Mouse (Mus musculus): Measurements from ENCODE around the gene Zfhx2. TPM values are rescaled to one million over a fixed set of nuclear protein-coding genes. Genes with fewer than 3 reads are reported as not detected.

Gene Zfhx2
- polyA plus RNA-seq, 1 experiment = 2.3 TPM

DNA sequence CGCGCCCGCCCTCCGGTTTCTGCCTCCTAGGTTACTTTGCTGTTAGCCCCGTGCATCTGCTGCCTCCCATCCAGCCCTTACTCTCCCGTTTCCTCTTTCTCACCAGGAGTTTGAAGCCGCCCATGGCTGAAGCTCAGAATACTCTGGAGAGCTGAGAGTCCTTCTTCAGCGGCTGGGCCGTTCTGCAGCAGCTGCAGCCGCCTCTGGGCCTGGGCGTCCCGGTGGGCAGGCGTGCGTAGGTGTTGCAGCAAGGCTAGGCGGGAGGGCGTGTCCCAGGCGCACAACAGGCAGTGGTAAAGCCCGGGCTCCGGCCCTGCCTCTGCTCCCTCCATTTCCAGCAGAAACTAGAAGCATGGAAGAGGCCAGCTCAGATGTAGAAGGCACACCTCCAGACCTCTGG is 20.4 kb downstream of the Zfhx2 start:
- no peak for TF ChIP-seq GATA1 (IDR thresholded peaks at IDR 0.05; ENCODE audit: low read length)

DNA sequence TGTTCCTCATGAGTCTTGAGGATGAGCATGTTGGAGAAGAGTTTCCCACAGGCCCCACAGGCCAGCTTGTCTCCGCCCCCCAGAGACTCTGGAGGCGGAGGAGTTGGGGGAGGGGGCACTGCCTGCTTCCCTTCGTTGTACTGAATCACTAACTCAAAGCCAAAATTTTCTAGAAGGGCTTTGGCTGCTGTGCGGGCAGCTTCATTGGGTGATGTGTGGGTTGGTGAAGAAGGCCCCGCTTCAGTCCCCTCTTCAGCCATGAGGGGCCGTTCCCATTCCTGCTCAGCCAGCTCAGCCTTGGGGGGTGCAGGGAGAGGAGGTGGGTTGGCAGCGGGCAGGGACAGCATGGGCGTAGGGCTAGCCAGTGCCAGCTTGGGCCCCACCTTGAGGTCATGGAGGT is 26.1 kb downstream of the Zfhx2 start:
- TF ChIP-seq GATA1 (IDR thresholded peaks at IDR 0.05; ENCODE audit: low read length) = no peak

DNA sequence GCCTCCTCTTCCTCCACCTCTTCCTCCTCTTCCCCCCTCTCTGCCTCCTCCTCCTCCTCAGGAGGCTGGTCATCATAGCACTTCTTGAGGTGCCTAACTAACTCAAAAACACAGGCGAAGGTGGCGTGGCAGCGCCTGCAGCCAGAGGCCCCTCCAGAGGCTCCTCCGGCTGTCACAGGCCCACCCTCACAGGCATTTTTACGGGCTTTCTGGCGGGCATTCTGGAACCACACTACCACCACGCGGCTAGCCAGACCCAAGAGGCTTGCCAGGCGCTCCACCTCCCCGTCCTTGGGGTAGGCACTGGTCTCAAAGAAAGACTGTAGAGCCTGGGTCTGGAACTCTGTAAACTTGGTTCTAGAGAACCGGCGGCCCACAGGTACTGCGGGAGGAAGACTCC is 26.7 kb downstream of the Zfhx2 start:
- no peak for TF ChIP-seq GATA1 (IDR thresholded peaks at IDR 0.05; ENCODE audit: low read length)

- no peak for TF ChIP-seq GATA1 (IDR thresholded peaks at IDR 0.05; ENCODE audit: low read length)
Measured at GRCm38 (mm10) chr14:55064481-55065370, 27.4 kb downstream of the Zfhx2 start.

DNA sequence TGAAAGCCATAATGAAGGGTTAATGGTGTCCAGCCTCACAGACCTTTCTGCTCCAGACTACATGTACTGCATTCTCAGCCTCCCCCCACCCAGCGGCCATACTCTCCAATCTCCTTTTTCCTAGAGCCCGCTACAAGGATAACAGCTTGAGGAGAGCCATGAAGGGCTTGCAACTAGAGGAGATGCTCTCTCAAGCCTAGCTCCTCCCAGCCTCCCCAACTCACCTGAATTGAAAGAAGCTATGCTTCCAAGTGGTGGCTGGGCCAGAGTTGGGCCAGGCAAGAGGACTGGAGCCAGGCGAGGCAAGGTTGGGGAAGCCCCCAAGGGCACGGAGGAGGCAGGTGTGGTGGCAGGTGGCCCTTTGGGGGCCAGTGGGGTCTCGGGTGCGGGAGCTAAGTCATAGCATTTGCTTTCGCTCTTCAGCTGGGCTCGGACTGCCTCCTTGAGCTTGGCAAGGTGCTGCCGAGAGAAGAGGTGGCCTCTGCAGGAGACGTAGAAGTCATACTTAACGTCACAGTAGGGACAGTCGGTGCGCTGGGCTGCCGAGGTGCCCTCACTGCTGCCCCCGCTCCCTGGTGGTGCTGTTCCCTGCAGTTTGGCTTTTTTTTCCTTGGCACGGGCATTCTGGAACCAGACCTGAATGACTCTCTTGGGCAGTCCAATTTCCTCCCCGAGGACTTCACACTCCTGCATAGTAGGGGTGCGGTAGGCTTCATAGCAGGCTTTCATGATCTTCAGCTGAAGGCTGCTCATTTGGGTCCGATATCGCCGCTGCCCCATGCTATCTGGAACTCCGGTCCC is 28.3 kb downstream of the Zfhx2 start:
- TF ChIP-seq GATA1 (IDR thresholded peaks at IDR 0.05; ENCODE audit: low read length) = no peak

DNA sequence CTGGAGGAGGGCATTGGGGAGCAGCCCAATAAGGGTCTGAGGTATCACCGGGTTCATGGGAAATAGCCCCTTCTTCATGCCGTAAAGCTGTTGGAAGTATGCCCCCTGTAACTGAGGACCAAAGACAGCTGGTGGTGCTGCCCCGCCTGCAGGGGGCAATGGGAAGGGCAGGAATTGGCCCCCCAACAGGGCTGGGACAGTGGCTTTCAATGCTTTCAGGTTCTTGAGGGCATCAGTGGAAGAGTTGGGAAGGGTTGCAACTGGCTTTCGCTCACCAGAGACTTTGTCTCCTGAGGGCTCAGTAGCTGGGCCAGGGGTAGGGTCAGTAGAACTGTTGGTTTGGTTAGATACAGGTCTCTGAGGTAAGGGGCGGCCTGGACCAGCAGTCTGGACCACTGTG is 29.0 kb downstream of the Zfhx2 start:
- no peak for TF ChIP-seq GATA1 (IDR thresholded peaks at IDR 0.05; ENCODE audit: low read length)

GRCm38 (mm10) chr14:55062626-55063025 is 29.5 kb downstream of the Zfhx2 start:
- TF ChIP-seq GATA1 (IDR thresholded peaks at IDR 0.05; ENCODE audit: low read length) = no peak

DNA sequence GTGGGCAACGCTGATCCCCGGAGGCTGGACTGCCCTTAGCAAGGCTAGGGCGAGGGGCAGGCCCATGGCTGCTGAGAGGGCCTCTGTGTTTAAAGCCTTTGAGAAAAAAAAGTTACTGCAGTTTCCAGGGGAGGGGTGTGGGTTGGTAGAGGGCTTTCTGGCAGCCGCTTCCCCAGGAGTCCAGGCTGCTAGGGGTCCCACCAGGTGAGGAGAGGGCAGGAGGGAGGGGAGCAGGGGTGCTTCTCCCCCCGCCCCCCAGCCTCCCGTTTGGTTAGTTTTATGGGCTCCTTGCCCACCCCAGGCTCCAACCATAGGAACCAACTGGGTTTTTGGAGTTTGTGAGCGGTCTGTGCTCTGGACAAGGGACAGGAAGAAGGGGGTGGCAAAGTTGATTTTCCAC is 30.3 kb downstream of the Zfhx2 start:
- no peak for TF ChIP-seq GATA1 (IDR thresholded peaks at IDR 0.05; ENCODE audit: low read length)

DNA sequence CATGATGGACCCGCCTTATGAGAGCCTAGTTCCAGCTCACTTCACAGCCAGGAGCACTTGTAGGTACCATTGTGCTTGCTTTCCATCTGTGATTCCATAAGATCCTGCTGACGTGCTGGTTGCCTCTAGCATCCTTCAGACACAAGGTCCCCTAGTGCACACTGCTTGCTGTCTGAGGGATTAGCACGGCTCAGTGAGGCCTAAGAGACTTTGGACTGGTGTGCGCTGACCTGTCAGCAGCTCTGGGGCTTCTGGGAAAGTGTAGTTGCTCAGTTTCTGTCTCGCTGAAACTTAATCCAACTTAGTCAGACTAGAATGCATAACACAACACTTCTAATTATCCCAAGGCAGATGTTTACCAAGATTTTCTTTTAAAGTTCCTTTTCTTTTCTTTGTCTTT is 32.2 kb downstream of the Zfhx2 start:
- no peak for TF ChIP-seq GATA1 (IDR thresholded peaks at IDR 0.05; ENCODE audit: low read length)

GRCm38 (mm10) chr14:55059009-55059408 is 33.1 kb downstream of the Zfhx2 start:
- no peak for TF ChIP-seq GATA1 (IDR thresholded peaks at IDR 0.05; ENCODE audit: low read length)

GRCm38 (mm10) chr14:55055167-55055834 is 36.8 kb downstream of the Zfhx2 start:
- TF ChIP-seq GATA1 (IDR thresholded peaks at IDR 0.05; ENCODE audit: low read length) = no peak

GRCm38 (mm10) chr14:55054191-55054749 is 37.9 kb downstream of the Zfhx2 start:
- TF ChIP-seq GATA1 (IDR thresholded peaks at IDR 0.05; ENCODE audit: low read length) = no peak

- no peak for TF ChIP-seq GATA1 (IDR thresholded peaks at IDR 0.05; ENCODE audit: low read length)
Measured at GRCm38 (mm10) chr14:55053708-55054190, 38.4 kb downstream of the Zfhx2 start.

GRCm38 (mm10) chr14:55053050-55053449 is 39.1 kb downstream of the Zfhx2 start:
- no peak for TF ChIP-seq GATA1 (IDR thresholded peaks at IDR 0.05; ENCODE audit: low read length)

GRCm38 (mm10) chr14:55052496-55052895 is 39.6 kb downstream of the Zfhx2 start:
- no peak for TF ChIP-seq GATA1 (IDR thresholded peaks at IDR 0.05; ENCODE audit: low read length)

All from G1E-ER4 (cell line).